Mouse (Mus musculus) cerebellum, adult 11 months (tissue): ENCODE results near the gene Kif1c.
A peak's percentile ranks its signal among the peaks of the same experiment; 100 is the strongest.

ENCODE experiments used
- DNase-seq: peaks from one replicate; pipeline ENCODE4 v3.0.0; 2022

The Kif1c gene

GRCm38 (mm10) chr11:70667271-70668150 is 32.8 kb upstream of the Kif1c start:
- DNase-seq: no peak

DNA sequence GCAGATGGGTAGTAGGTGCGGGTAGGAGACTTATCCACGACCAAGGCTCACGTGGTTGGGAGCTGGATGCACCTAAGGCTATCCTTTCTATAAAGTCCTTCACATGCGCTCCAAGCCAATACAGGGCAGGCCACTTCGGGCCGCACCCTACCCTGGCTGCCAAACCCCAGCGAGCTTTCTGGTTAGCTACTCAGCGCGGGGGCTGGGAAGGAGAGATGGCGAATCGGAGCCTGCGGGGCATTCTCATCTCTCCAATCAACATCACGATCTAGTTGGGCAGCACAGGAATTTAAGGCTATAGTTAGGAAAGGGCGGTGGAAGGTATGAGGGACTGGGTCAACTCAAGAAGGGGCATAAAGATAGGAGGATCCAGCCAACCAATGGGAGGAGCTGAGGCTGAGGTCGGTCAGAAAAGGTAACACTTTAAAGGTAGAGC is 32.0 kb upstream of the Kif1c start:
- no peak for DNase-seq

DNA sequence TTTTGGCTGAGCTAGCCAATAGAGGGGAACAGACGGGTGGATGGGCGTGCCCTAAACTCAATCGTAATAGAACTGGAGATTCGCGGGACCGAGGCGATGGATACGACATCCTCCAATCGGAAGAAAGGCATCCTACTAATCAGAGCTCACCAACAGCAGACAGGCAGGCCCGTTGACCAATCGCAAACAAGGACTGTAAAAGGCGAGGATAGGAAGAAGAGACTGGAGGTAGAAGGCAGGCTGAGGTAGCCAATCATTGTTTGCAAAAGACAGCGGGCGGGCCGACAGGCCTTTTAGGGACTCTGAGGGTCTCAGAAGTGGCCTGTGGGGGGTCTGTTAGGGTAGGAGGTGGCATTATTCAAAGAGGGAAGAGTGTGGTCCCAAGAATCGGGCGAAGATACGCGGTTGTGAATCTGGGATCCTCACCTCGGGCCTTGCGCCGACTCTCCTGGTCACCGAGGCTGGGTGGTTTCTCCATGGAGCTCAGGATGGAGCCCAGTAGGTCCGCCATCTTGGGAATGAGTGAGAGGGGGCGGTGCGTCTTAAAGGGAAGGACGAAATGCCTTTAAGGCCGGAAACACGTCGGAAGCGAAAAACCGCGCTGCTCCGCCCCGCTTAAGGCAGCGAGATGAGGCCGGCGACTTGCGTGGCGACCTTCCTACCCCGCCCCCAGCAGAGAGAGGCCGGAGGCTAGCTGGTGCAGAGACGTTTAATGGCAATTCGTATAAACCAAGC is 31.4 kb upstream of the Kif1c start, which contains the start of gene Spag7:
Spag7 (minus strand) TSS at position 646 of the 735 bp plus-strand sequence.
- DNase-seq: peak; percentile 96

DNA sequence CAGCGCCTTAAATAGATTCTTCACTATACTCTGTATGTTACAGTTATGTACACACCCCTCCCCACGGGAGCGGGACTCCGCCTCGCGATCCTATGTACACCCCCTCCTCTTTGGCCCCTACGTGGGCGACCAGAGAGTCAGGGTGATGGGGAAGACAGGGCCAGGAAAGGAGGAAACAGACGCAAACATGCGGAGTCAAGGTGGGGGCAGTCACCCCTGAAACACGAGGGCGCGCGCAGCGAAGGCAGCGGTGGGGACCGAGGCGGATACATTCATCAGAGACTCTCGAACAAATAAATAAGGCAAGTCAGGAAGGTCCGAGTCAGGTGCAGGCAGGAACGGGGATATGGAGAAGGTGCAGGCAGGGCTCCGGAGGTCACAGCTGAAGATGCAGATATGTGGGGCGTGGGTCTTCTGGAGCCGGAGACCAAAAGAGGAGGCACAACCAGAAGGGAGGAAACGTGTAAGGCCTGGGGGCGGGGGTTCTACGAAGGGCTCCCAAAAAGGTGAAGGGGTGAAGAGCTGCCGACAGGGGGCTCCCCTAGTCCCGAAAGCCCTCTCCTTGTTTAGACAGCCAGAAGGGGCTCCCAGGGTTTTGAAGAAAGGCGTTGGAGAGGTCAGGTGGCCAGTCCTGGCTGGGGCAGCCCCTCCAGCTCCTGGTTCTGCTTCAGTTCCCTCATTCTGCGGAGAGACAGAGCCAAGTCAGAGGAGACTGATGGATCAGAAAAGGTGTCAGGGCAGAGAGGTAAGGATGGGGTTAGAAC is 30.6 kb upstream of the Kif1c start:
- DNase-seq: peak; percentile 76

GRCm38 (mm10) chr11:70670483-70670882 is 29.9 kb upstream of the Kif1c start:
- no peak for DNase-seq

DNA sequence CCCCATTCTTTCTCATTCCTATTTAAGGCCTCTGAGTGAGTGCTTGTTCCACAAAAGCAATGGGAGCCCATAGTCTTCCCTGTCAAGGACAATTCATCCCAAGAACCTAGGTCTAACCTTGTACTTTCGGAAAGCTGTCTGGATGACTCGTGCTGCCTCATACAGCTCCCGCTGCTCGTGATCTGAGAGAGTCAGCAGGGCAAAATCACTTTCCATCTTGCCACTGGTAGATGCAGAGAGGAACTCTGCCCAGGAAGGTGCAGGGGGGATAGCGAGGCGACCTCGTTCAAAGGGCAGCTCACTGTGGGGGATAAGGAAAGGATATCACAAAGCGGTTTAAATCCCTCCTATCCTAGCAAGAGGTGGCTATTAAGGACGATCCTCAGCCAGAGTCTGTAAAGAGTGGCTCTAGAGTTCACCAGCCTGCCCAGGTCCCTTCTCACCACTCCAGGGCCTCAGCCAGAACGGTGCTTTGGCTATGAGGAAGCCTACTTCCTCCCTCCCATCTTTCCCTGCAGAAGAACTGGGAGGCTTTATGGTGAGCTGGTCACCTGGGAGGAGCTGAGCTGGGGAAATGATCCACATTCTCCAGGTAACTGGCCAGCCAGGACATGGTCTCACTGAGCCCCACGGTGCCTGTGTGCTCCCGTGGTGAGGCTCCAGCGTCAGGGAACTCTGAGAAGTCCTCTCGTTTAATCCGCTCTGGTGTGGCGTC is 28.9 kb upstream of the Kif1c start:
- DNase-seq: no peak

DNA sequence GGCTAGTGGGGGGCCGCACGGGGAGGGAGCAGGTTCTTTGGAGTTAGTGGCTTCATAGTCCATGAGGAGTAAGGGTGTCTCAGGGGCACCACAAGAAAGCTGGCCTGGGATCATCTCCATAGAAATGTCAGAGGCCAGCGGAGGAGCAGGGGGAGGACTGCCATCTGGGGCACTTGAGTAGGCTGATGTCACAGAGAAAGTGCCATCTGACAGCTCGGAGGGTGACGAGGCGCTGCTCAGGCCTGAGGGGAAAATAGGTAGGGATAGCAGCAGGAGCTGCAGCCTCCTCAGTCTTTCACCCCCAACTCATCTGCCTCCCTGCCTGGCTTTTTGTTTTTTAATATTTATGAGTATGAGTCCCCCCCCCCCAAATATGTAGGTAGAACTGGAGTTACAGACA is 26.3 kb upstream of the Kif1c start:
- DNase-seq: no peak

- DNase-seq: no peak
These were observed 25.8 kb upstream of the Kif1c start for GRCm38 (mm10) chr11:70674501-70674900.

- no peak for DNase-seq
These were observed 22.3 kb upstream of the Kif1c start for GRCm38 (mm10) chr11:70678092-70678491.

DNA sequence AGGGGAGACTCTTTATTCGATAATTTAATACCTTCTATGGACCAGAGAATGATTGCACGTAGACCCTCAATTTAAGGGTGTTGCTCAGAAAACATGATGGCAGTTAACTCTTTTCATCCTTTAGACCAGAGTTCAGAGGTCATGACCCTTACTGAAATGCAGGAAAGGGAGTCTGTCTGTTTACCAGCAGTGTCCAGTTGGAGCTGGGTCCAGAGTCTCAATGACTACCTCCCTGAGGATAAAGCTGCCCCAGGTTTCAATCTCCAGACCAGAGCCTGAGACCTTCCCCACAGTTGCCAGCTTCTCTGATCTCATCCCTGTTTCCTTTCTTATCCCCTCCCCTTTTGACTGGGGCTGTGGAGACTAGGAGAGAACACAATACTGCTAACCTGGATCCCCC is 21.8 kb upstream of the Kif1c start:
- no peak for DNase-seq

GRCm38 (mm10) chr11:70679361-70679760 is 21.0 kb upstream of the Kif1c start:
- DNase-seq: no peak

- no peak for DNase-seq
These were observed 20.5 kb upstream of the Kif1c start for GRCm38 (mm10) chr11:70679894-70680293.

DNA sequence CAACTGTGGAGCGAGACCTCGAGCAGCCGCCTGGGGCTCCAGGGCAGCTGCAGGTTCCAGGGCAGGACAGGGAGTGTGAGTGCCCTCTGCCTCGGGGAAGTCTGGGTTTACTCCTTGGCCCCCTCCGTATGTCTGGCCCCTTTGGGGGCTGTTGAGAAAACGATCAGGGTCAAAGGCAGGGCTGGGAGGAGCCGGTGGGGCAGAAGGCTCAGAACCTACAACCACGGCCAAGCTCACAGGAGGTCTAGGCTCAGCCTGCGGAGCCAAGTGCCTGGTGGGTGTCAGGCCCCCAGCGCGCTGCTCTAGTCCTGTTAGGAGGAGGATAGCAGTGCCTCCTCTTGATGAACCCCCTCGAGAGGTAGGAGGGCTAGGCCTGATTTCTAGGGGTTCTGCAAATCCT is 19.2 kb upstream of the Kif1c start:
- DNase-seq: no peak

DNA sequence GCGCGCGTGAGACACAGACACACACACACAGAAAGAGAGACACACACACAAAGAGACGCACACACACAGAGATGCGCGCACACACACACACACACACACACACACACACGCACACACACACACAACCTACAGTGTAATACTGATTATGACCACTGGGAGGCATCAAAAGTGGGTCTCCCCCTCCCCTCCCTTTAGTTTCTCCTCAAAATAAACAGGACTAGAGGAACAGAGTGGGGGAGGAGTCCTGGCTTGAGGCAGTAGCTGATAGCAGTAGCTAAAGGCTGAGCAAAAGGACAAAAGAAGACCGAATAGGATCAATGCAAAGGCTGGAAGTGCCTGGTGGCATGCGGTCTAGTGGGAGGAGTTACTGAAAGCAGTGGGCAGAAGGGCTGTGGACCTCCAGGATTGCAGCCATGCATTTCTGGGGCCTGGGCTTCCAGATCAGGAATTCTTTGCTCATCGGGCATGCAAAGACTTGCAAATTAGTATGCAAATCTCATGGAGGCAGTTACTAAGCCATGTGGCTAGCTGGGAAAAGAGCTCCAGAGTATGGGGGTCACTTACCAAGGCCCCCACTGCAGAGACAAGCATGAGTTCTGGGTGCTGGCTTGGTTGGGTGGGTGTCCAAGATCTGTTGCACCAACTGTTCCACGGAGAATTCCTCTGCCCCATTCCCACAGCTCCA is 18.3 kb upstream of the Kif1c start:
- DNase-seq: no peak

- no peak for DNase-seq
These were observed 16.7 kb upstream of the Kif1c start for GRCm38 (mm10) chr11:70683640-70684039.

- peak; percentile 69 for DNase-seq
These were observed 13.3 kb upstream of the Kif1c start for GRCm38 (mm10) chr11:70686901-70687566.

DNA sequence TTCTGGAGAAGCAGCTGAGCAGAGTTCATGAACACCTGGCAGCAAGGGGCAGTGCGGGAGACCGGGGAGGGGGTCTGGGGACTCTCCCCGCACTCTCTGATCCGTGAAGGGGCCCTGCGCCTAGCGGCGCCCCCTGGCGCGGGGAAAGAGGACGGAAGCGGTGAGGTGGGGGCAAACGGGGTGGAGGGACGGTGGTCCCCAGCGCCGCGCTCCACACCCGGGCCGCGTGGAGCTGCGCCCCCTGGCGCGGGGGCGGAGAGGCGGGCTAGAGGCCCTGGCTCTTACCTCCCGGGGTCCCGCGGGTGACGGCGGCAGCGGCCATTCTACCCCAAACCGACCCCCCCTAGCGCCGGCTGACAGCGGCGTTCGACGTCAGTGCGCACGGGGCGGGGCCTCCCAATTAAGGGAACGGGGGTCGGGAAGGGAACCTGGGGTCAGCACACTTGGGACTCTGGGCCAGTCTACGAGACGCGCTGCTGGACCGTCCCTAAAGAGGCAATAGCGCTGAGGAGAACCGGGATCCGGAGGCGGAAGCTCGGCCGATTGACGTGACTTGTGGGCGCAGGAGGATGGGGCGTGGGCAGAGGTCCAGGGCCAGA is 12.6 kb upstream of the Kif1c start, which contains the start of gene Camta2:
Camta2 (minus strand) TSS at position 505 of the 599 bp plus-strand sequence.
- peak; percentile 86 for DNase-seq

- DNase-seq: no peak
These were observed 12.0 kb upstream of the Kif1c start for GRCm38 (mm10) chr11:70688372-70688771.

- no peak for DNase-seq
These were observed 10.8 kb upstream of the Kif1c start for GRCm38 (mm10) chr11:70689578-70689977.

DNA sequence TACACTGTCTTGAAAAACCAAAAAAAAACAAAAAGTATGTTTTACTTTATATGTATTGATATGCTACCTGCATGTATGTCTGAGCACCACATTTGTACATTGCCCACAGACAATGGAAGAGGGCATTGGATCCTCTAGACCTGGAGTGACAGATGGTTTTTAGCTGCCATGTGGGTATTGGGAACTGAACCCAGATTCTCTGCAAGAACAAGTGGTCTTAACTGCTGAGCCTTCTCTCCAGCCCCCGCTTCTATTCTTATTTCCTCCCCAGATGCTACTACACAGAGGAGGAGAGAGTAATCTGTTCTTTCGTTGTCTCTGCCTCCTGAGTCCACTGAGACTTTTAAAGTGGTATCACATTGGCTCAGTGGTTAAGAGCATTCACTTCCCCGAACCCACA is 6.8 kb upstream of the Kif1c start:
- no peak for DNase-seq

DNA sequence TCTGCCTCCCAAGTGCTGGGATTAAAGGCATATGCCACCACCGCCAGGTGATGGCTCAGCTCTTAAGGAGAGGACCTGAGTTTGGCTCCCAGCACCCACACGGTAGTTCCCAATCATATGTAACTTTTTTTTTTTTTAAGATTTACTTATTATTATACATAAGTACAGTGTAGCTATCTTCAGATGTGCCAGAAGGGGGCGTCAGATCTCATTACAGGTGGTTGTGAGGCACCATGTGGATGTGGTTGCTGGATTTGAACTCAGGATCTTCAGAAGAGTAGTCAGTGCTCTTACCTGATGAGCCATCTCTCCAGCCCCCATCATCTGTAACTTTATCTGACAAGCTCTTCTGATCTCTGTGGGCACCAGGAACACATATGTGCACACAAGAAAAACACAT is 3.0 kb upstream of the Kif1c start:
- DNase-seq: no peak
